In the genomic region with DNA sequence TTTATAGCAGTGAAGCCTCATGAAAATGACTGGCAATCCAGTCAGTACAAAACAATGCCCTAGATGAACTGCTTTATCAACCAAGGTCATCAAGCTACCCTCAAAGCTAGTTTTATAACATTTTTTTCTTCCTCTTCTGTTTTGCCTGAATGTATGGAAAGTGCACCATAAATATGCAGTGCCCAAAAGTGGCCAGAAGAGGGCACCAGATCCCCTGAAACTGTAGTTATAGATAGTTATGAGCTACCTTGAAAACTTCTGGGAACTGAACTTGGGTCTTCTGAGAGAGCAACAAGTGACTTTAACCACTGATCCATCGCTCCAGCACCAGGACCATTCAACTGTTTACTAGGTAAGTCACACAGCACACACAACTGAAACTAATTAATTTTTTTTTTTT, we compare ENCODE assay signal across 9 mouse cellular contexts. TPM values are rescaled to one million over a fixed set of nuclear protein-coding genes. Genes with fewer than 3 reads are reported as not detected.
DNase-seq lines count a peak whose midpoint lies in the region; TF ChIP-seq lines count a peak whose summit lies in the region.
"Had no signal": no experiment of that assay in that cellular context is flagged by ENCODE, and none has a peak within 500 bp of the region (broad histone marks: within the 10 kb centered on the region; RNA-seq: fewer than 3 reads in every experiment).

No protein-coding gene starts in this region.

- no peak overlapping the region for H3K4me3 ChIP-seq in layer of hippocampus, adult 2 months

- peak; percentile 68 for TF ChIP-seq CTCF in layer of hippocampus, adult 2 months (conservative IDR thresholded peaks at IDR 0.05)

- DNase-seq in embryo, embryonic 10 days (ENCODE audit: low spot score): peak; percentile 4
- no peak for DNase-seq in embryo, embryonic 11 days
- no peak for DNase-seq in layer of hippocampus, adult 2 months (ENCODE audit: low spot score in 2 of 2)
- DNase-seq in layer of hippocampus, adult 9-10 months (ENCODE audit: low spot score): no peak
- DNase-seq in ES-CJ7 (ENCODE audit: low read depth, low spot score): peak; percentile 10
- peak; percentile 22 for DNase-seq in kidney, postnatal 4 days
- no peak for DNase-seq in left cerebral cortex, postnatal 4 days
- DNase-seq in cerebellum, adult 11 months: no peak
- DNase-seq: right cerebral cortex, postnatal 25 days had no signal

- intact Hi-C loops in left cerebral cortex, postnatal 4 days (cut with DNase I): no loop called here

- no peak overlapping the region for H3K27ac ChIP-seq in layer of hippocampus, adult 2 months

RNA-seq across cellular contexts. Expression of a gene that starts 36.8 kb away (rescaled TPM):
- total RNA-seq in layer of hippocampus, adult 2 months (2021): 10 to 100 TPM; 33.7 to 35.2 TPM
- total RNA-seq in left cerebral cortex, postnatal 4 days (2021): 10 to 100 TPM; 63.6 to 78.3 TPM

Comparison
In these comparisons a context has a peak if more than half of its experiments do, and no peak if none do; other contexts are left out.
1. DNase-seq: peak in embryo, embryonic 10 days (single experiment), ES-CJ7 (single experiment) and kidney, postnatal 4 days (2 of 2); none in embryo, embryonic 11 days (single experiment), layer of hippocampus, adult 2 months (0 of 2), layer of hippocampus, adult 9-10 months (single experiment), left cerebral cortex, postnatal 4 days (single experiment) and cerebellum, adult 11 months (single experiment).